Mouse (Mus musculus) thymus, postnatal 10 days (tissue): ENCODE results near the gene Fscn3.

ENCODE experiments used
- DNase-seq, 2 experiments: peaks; one replicate each; pipeline ENCODE4 v3.0.0; 2021; ENCODE audit warnings: low spot score in 2 of 2

Gene Fscn3

GRCm38 (mm10) chr6:28486905-28487304, 59.3 kb downstream of the Fscn3 start:
- DNase-seq, result no peak
